Mouse (Mus musculus) MEL-GATA-1-ER (cell line): ENCODE data around the gene Alg6.
A peak's percentile ranks its signal among the peaks of the same experiment; 100 is the strongest.

Experiments used
- DNase-seq: peaks from one replicate; pipeline ENCODE4 v3.0.0-alpha.2; 2012; ENCODE audit warnings: low read depth; ENCODE audit errors: extremely low read depth

Alg6 gene

DNA sequence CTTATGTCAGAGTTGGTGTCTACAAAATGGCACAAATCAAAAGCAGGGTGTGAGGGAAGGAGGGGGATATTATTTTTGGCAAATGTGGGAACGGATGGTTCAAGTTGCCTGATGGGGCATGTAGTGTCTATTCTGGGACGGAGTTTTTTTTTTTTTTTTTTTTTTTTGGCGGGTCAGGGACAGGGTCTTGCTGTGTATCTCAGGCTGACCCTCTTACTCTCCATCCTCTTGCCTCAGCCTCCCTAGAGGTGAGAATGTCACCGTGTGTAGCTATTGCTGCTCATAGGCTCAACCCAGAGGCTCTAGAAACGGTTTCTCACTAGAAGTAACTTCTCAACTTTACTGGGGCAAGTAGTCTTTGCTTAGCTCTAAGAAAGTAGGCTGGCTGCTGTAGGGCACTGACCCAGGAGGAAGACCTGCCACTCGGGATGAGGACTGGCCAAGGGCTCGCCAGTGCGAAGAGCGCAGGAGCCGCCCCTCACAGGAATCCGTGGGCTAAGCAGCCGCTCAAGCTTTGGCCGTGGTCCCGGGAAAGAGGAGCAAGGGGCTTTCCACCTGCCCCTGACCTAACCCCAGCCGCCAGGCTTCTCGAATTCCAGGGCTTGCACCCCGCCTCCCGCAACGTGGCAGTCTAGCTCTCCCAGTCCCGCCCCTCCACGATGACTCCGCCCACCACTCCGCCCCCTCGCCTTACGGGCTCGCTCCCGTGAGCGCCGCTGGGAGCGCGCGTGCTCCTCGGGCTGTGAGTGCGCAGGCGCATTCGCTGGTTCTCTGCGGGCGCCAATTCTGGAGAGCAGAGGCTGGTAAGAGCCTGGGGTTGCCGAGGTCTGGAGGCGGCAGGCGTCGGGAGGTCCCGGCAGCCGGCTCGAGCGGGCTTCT is at the start of gene Alg6:
TSS of gene Alg6 (plus strand) at position 761 of the 879 bp plus-strand sequence.
- DNase-seq: peak; percentile 53

DNA sequence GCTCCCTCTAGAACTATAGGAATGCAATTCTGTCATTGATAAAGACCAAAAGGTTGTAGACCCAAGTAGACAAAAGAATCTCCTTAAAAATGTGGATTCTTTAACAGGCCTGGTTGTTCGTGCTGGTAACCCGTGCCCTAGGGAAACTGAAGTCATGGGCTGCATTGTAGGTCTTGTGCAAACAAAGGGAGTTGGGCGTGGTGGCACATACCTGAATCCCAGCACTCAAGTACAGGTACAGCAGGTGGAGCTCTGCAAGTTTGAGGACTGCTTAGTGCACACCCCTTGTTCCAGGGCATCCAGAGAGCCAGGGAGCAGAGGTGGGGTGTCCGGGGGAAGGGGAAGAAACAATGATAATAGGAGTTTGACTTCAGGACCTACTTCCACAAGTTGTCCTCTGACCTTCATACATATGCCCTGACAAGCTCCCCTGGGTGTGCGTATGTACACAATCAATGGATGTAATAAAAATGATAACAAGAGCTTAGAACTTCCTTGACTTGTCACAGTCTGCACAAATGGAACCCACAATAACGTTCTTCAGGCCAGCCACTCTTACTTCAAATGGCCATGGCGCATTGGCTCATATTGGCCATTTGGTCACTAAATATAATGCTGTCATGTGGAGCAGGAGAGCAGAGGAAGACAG is 45.1 kb upstream of the Alg6 start:
- DNase-seq: no peak

DNA sequence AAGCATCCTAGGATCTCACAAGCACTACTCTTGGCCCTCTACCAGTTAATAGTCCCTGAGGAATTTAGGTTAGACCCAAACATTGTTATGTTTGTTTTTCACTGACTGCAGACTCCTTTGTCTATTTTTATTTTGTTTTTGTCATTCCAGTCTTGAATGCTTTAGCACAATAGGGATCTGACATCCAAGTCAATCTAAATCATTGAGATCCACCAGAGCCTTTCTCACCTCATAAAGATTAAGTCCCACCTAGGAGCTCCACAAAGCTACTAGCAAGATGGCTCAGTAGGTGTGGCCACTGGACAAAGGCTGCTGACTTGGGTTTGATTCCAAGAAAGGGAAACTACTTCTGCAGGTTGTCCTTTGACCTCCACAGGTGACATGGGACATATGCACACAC is 40.3 kb upstream of the Alg6 start:
- no peak for DNase-seq

GRCm38 (mm10) chr4:99683941-99684340 is 31.5 kb upstream of the Alg6 start:
- DNase-seq: no peak

DNA sequence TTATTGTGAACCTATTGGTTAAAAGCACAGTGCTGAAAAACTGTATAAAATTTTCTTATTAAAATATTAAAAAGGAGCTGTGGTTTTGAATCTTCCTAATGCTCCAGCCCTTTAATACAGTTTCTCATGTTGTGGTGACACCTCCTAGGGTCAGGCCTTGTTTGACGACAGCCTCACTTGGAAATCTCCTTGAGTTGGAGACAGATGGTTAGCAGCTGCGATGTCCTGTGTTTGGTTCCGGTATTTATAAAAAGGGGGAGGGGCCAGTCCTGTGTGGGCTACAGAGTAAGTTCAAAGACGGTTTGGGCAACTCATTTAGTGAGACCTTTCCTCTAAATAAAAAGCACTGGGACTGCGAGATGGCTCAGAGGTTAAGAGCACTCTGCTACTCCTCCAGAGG is 29.2 kb upstream of the Alg6 start:
- no peak for DNase-seq

DNA sequence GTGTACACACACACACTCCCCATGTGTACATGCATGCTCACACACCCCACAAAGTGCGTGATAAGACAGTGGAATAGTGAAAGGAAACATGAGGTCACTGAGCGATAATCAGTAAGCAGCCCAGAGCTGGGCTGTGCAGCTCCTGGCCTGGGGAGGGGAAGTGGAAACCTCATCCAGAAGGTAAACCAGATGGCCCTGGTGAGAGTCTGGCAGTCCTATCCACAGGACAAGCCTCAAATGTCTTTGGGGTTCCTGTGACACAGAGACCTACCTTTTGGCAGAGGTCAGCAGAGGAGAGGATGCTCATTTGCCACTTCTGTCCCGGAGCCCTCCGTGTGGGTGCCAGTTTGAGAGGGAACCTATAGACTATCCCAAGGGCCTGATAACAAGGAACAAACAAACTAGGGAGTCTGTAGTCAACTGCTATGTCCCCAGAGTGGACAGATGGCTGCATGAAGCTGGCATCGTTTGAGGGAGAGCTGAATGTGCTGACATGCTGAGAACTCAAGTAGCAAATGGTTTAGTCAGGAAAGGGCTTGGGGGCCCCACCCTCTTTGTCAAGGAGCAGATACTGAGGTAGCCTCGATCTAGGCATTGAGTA is 2.8 kb upstream of the Alg6 start:
- no peak for DNase-seq

DNA sequence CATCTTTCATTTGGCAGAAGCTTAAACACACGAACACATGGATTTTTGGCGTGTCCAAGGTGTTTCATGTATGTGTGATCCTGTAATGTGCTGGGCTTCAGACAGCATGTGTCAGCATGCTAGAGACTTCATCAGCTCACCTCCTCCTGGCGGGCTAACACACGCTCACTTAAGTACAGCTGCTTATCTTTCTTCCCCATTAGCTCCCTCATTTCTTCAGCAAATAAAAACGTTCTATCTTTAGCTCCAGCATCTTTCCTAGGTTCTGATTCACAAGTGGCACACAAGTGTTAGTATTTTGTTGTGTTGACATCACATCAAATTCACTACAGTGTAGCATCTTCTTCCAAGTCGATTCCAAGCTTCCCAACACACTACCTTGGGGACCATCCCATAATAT is 1.5 kb upstream of the Alg6 start:
- peak; percentile 24 for DNase-seq

DNA sequence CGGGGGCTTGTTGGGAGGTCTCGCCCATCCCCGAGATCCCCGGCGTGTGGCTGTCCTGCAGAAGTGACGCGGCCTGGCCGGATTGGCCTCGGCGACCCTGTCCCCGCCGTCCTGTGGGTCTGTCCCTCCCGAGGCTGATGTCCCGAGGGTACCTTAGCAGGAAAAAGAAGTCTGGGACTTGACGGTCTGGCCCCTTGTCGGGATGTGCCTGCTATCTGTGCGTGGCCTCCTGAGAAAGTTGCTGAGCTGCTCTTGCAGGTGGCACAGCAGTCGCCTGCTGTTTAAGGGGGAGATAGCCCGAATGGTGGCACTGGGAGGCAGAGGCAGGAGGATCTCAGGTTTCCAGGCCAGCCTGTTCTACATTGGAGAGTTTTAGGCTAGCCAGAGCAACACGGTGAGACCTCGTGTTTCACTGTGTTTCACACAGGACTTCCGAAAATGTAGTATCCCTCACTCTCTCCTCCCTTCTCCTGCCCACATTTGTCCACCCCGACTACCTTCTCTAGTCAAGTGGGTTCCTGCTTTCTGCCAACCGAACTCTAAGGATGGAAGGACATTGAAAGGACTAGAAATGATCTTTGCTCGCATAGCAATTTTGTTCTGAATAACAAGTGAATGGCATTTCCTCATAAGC is 436 bp downstream of the Alg6 start:
- DNase-seq: peak; percentile 43

DNA sequence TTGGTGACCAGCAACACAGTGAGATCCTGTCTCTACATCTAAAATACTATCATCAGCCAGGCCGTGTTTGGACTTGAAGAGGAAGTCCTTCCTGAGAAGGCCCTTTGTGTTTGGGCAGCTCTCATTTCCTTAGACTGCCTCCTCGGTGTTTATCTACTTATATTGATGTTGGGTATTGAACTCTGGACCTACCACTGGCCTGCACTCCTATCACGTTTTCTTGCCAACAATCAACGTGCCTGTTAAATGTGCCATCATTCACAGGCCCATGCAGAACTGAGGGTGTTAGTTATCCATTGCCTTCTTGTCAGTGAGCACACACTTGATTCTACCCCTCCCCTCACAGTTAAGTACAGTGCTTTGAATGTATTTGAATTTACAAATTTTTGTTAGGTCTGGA is 2.4 kb downstream of the Alg6 start:
- peak; percentile 23 for DNase-seq

GRCm38 (mm10) chr4:99724331-99724730 is 8.9 kb downstream of the Alg6 start:
- no peak for DNase-seq

- no peak for DNase-seq
Measured at GRCm38 (mm10) chr4:99725914-99726451, 10.5 kb downstream of the Alg6 start.

- no peak for DNase-seq
Measured at GRCm38 (mm10) chr4:99739836-99740235, 24.4 kb downstream of the Alg6 start.

- DNase-seq: no peak
Measured at GRCm38 (mm10) chr4:99752426-99752825, 37.0 kb downstream of the Alg6 start.

- no peak for DNase-seq
Measured at GRCm38 (mm10) chr4:99766303-99766702, 50.8 kb downstream of the Alg6 start.

DNA sequence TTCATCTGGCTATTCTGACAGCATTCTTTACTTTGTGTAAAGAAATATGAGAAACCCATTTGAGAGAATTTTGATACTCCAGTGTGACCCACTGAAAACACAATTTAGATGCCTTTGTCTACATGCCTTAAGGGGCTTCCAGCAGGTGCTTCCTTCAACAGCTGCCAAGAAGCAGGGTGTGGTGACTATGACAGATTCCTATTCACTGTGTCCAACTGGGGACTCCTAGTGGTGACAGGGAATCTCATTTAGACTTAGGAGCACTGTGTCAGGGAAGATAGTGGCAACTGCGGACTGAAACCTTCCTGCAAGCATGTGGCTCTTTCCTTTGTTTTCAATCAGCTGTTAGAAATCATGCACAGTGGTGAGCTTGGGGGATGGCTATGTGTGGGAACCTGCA is 51.3 kb downstream of the Alg6 start:
- peak; percentile 2 for DNase-seq

GRCm38 (mm10) chr4:99770555-99770954 is 55.1 kb downstream of the Alg6 start:
- DNase-seq: no peak

DNA sequence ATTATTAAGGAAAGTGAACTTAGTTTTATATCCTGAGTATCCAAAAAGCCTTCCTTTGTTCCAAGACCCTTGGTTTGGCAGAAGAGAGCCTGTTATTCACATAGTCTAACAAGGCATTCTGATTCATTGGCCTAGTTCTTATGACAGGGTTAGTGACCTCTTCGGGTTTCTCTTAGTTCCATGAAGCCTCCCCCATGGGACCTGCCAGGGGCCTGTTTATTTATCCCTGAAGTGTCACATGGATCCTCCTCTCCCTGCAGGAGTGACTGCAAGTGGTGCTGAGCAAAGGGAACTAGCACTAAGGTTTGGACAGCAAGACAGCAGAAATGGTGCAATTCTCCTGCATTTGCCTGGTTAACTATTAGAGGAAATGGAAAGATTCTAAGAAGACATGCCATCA is 57.6 kb downstream of the Alg6 start:
- no peak for DNase-seq

DNA sequence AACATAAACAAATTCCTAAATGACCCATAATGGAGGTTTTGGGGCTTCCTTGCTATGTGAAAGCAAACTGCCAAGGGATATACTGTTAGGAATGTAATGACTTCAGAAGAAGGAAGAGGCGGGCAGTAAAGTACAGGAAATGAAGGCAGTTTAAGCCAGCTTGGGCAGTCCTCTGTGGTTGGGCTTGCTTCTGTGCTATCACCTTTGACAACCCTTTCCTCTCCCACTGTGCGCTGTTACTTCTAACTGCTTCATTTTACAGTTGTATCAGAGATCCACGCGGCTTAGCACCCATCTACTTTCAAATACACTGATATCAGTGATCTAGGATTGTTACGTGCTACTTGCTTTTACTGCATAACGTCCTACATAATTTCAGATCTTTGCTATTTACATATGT is 76.9 kb downstream of the Alg6 start:
- no peak for DNase-seq
